Mouse (Mus musculus): ENCODE measurements around the gene Dock3.

The Dock3 gene

DNA sequence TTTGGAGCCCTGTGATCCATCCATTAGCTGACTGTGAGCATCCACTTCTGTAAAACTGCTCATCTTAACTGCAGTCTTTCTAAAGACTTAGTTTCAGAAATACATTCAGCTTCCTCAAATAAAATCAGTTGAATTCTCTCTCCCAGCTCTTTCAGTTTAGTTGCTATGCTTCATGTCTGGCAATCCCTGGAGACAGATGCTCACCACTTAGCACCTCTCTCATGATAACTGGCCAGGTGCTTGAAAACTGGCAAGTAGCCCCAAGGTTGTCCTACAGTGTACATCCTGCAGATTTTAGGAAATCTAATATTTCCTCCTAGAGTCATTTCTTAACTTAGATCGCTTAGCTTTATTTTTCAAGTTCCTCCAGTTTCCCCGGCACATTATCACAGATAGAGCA lies 193.8 kb downstream of the Dock3 start:
- no peak for DNase-seq (ENCODE audit: low spot score)

DNA sequence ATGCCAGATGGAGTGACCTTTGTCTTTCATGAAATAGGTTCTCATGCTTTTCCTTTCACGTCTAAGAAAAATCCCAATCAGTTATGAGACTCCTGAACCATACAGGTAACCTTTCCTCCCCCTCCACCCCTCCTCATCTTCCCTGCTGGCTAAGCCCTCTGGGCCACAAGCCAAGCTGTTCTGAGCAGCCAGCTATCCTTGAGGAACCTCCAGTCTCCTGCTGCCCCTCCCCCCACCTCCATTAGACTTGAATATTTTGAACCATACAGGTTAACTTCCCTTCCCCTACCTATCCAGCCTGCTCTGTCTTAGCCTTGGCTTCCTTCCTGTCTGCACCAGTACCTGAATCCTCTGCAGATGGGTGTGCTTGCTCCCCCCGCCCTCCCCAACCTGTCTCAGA lies 204.1 kb downstream of the Dock3 start:
- no peak for DNase-seq (ENCODE audit: low spot score)

DNA sequence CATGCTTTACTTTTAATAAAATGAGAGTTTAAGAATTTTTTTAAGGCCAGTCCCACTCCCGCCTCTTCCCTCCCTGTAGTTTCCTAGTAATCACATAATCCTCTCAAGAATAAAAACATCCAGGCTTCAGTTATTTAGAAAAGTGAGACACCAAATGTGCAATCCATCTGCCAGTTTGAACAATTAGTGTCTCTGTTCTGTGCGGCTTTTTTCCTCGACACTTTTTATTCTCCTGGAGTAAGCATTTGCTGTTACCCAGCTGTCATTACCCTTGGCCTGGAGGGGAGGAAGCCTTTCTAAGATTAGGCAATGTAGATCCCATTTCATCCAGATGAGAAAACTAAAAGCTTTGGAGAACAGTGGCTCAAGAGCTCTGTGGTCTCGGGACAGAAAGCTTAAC lies 221.9 kb downstream of the Dock3 start:
- no peak for DNase-seq (ENCODE audit: low spot score)

GRCm38 (mm10) chr9:107003187-107003586 lies 228.5 kb downstream of the Dock3 start:
- DNase-seq (ENCODE audit: low spot score) = no peak

DNA sequence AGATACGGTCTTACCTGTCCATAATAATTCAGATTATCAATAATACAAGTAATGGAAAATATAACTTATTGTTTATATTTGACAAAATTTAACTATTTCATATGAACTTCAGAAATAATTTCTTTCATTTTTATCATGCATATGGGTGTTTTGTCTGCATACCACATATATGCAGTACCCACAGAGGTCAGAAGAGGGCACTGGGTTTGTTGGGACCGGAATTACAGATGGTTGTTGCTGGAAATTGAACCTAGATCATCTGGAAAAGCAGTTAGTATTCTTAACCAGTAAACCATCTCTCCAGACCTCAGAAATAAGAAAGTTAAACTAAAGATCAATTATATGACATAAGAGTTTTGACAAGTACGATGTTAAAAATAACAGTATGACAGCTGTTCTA lies 261.0 kb downstream of the Dock3 start:
- DNase-seq (ENCODE audit: low spot score) = no peak

- no peak for DNase-seq (ENCODE audit: low spot score)
These were observed 273.3 kb downstream of the Dock3 start for GRCm38 (mm10) chr9:106958452-106958851.

- DNase-seq (ENCODE audit: low spot score) = no peak
These were observed 276.2 kb downstream of the Dock3 start for GRCm38 (mm10) chr9:106955486-106955885.

DNA sequence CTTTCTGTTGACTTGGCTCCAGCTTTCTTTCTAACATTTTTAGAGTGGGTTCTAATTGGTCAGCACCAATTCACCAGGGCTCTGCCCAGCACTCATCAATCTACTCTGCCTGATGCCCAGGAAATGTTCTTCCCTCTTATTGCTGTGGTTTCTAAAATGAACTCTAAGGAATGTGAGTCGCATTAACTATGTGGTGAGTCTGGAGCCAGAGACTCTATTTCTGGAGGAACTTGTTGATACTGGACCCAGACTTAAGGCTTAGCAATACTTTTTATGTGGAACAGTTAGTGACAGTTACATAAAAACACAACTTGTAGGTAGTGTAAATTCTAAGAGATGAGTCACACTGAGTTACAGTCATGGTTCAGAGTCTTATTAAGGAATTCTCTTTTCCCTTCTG lies 296.7 kb downstream of the Dock3 start:
- no peak for DNase-seq (ENCODE audit: low spot score)

DNA sequence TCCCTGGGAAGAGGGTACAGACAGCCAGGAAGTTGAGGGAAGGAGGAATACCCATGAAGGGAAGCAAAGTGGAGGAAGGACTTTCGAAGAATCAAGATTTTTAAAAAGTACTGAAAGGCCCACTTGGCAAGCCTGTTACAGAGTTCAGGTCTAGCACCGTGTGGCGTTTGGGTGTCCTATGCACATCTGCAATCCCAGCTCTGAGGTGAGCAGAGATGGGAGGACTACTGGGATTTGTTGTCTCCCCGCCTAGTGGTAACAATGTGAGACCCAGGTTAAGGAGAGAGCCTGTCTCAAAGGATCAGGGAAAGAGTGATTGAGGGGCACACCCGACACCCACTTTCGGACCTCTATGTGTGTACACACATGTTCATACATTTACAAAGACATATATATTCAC lies 316.8 kb downstream of the Dock3 start:
- DNase-seq (ENCODE audit: low spot score) = no peak

DNA sequence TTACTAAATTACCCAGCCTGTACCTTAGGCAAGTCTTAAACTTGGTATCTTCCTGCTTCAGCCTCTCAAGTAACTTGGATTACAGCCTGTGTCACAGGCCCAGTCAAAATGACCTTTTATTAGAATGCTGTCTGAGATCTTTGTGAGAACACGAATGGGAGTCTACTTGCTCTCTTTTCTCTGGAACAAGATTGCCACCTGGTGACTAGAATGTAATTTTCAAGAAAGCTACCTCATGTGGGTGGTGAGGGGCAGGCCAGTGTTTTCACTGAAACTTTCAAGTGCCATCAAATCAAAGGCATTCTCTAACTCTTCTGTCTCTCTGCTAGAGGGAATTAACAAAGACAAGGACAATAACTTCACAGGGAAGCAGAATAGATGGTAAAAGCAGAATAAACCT lies 317.9 kb downstream of the Dock3 start:
- DNase-seq (ENCODE audit: low spot score) = no peak

GRCm38 (mm10) chr9:106911624-106912023 lies 320.1 kb downstream of the Dock3 start:
- DNase-seq (ENCODE audit: low spot score) = no peak

- no peak for DNase-seq (ENCODE audit: low spot score)
These were observed 323.0 kb downstream of the Dock3 start for GRCm38 (mm10) chr9:106908715-106909114.

GRCm38 (mm10) chr9:106908174-106908573 lies 323.5 kb downstream of the Dock3 start:
- DNase-seq (ENCODE audit: low spot score) = no peak

DNA sequence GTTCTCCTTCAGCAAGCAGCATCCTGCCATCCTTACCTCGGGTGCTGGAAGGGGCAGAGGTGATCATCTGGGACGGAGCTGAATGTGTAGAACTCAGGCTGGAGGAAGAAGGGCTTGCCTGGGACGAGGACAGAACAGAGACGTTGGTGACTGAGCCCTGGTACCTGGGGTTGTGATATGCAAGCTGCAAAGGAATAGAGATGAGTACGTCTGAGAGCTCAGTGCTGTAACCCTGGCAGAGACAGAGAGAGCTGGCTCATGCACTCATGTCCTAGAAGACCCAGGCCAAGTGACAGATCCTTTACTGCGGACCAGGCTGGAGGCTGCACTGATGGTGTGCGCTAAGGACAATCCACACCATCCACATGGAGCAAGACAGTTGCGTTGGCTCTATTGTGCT lies 325.1 kb downstream of the Dock3 start:
- DNase-seq (ENCODE audit: low spot score) = no peak

GRCm38 (mm10) chr9:106903791-106904134 lies 327.9 kb downstream of the Dock3 start:
- no peak for DNase-seq (ENCODE audit: low spot score)

DNA sequence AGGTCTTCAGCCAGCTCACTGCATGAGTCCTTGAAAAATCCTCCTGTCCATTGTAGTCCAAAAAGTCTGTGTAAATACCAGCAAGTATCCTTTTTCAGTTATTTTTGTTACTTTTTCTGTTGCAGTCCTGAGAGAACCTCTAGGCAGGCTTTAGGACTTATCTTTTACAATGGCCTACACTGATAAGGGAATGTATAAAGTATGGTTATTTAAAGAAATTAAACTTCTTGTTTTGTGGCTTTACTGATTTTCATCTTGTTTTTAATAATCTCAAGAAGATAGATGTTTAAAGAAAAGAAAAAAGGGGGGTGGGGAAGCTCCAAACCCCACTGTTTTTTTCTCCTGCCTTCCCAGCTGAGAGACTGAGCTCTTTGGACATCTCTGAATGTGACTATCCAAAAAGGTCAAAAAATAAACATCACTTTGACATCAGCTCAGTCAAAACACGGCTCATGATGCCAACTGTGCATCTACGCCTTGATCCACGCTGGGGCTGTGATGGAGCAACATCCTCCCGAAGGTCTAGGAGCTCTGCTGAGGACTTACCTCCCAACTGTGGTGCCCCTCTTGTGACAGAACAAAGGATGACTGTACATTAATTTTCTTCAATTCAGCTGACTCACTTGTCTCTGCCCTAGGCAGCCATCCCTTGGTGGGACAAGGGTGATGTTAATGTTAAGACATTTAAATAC lies 328.5 kb downstream of the Dock3 start:
- DNase-seq (ENCODE audit: low spot score) = no peak

DNA sequence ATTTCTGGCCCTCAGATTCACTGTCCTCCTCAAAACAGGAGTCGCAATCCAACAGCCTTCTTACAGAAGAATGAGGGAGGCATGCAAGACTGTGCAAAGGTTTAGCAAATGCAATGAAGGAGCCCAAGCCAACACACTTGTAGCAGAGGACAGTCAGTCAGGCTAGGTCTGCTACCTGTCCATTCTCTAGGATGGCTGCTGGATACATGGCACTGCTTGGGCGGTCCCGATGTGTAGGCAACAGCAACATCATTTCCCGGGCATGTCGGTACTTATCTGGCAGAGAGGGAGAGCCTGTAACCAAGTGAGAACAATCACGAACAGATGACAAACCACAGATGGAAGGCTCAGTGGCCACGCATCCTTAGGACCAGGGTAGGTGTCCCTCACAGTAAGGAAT lies 330.1 kb downstream of the Dock3 start:
- DNase-seq (ENCODE audit: low spot score) = no peak

GRCm38 (mm10) chr9:106898901-106899300 lies 332.8 kb downstream of the Dock3 start:
- DNase-seq (ENCODE audit: low spot score) = no peak

- no peak for DNase-seq (ENCODE audit: low spot score)
These were observed 338.4 kb downstream of the Dock3 start for GRCm38 (mm10) chr9:106893327-106893726.

DNA sequence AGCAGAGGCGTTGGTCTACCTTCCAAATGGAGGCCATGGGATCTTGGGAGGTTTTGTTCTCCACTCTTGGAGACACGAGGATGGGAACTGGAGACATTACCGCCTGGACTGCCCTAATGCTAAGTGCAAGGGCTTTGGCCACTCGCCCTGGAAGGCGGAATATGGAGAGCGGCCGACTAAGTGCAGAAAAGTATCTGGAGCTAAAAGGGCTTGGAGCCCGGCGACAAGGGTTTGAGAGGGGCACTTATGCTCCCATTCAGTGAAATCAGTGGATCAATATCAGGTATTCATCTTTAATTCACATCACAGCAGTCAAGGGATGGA lies 339.2 kb downstream of the Dock3 start:
- no peak for DNase-seq (ENCODE audit: low spot score)

DNA sequence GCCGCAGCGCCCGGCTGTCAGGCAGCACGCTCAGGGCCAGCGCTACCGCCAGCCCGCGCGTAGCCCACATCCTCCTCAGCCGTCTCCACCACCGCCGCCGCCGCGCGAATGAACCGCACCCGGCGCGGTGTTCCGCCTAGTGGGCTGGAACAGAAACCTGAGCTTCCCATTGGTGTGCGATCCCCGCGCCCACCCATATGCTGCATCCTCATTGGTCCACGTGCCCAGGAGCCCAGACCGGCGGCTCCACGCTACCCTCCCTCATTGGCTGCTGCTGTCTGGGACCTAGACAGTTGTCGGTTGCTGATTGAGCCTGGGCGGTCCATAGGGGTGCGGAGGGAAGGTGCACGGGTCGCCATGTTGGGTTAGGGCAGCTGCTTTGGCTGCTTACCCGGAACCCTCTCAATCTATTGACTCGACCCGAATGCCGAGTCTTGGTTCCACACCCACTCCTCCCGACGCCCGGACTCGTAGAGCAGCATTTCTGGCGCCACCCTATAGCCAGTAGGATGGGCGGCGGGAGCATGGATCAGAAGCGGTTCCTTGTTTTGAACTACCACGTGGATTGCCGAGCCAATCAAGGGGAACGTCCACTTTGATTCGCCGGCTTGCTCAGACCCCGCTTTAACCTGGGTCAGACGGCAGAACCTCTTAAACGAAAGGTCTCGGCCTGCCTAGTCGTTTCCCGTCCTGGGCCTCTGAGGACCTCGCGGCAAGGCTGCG lies 339.7 kb downstream of the Dock3 start, which contains the start of gene Manf:
Gene Manf, minus strand, starts transcription at position 151 of the 723 bp plus-strand sequence.
- DNase-seq (ENCODE audit: low spot score) = peak; percentile 99

GRCm38 (mm10) chr9:106891341-106891741 lies 340.4 kb downstream of the Dock3 start:
- DNase-seq (ENCODE audit: low spot score) = no peak

DNA sequence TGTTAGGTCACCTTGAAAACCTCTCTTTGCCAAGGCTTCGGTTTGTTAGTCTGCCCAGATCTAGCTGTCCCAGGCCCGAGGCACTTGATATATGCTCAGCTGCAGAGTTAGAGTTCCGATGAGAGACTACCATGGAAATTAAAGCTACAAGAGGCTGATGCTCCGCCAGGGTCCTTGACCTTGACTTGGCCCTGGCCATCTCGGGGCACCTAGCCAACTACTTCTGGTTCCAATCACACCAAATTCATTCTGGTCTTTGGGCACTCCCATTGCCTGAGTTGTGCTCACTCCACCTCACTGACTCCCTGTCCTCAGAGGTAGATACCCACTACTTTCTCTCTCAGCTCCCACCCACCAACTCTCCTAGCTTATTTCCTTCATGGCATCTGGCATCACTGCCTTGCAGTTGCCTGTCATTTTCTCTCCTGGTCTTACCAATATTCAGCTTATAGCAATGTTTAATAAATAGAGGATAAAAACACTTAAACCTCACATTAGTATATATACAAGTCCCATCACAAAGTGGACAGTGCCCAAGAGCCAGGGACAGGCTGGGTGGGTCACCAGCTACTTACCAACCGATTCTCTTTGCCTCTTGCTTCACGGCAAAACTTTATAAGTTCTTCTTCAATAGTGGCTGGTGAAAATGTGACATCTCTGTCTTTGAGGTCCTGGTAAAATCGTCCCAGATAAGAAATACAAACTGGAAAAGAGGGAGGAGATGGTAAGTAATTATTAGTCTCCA lies 341.0 kb downstream of the Dock3 start:
- DNase-seq (ENCODE audit: low spot score) = peak; percentile 59
